Mouse (Mus musculus) midbrain, embryonic 13.5 days (tissue): ENCODE results near the gene Dok5. TPM values are rescaled to one million over a fixed set of nuclear protein-coding genes. Genes with fewer than 3 reads are reported as not detected.

ENCODE experiments used
- ATAC-seq: fragments of 200-750 bp; cut with Nextera tagmentation; 2 replicates; pipeline ENCODE4 v1.8.0; 2017; ENCODE audit warnings: mild to moderate bottlenecking, moderate TSS enrichment, moderate library complexity
- H3K27ac ChIP-seq: fragments of 300-500 bp; sonication (generic); 2 replicates; pipeline ENCODE4 v1.5.1; 2015; ENCODE audit warnings: inconsistent platforms, mild to moderate bottlenecking, moderate library complexity
- H3K27me3 ChIP-seq: fragments of 300-500 bp; sonication (generic); 2 replicates; pipeline ENCODE4 v1.6.1; 2015; ENCODE audit warnings: mild to moderate bottlenecking, inconsistent platforms
- H3K36me3 ChIP-seq: fragments of 300-500 bp; sonication (generic); 2 replicates; pipeline ENCODE4 v1.6.1; 2015; ENCODE audit warnings: mild to moderate bottlenecking, inconsistent platforms
- H3K4me1 ChIP-seq: fragments of 300-500 bp; sonication (generic); replicated peaks from 2 replicates; pipeline ENCODE4 v1.6.1; 2015; ENCODE audit warnings: inconsistent platforms
- H3K4me2 ChIP-seq: fragments of 300-500 bp; sonication (generic); replicated peaks from 2 replicates; pipeline ENCODE4 v1.6.1; 2015; ENCODE audit warnings: moderate library complexity, mild to moderate bottlenecking, inconsistent platforms
- H3K4me3 ChIP-seq: fragments of 300-500 bp; sonication (generic); replicated peaks from 2 replicates; pipeline ENCODE4 v1.5.1; 2015; ENCODE audit warnings: mild to moderate bottlenecking, inconsistent platforms
- H3K9ac ChIP-seq: fragments of 300-500 bp; sonication (generic); replicated peaks from 2 replicates; pipeline ENCODE4 v1.6.1; 2015; ENCODE audit warnings: mild to moderate bottlenecking, inconsistent platforms
- H3K9me3 ChIP-seq: fragments of 300-500 bp; sonication (generic); 2 replicates; pipeline ENCODE4 v1.6.1; 2016; ENCODE audit warnings: mild to moderate bottlenecking, inconsistent platforms
- WGBS: fragments of 180-500 bp; shearing (Covaris S2); methylation state at CpG from one replicate; pipeline ENCODE4 v1.1.7; 2015; 5-methylcytosine and 5-hydroxymethylcytosine counted together
- polyA plus RNA-seq: library from polyadenylated mRNA; unstranded; fragments of >200 nt; fragmentation: Nextera tagmentation; extraction: Ambion mirVana; gene quantifications from 2 replicates; pipeline ENCODE4 v1.2.1, GENCODE M21; 2015

Dok5 gene
- polyA plus RNA-seq, 1 experiment from 2014 or later, result 41.1 TPM

- Histone ChIP-seq H3K9ac (no peak overlapping the region), H3K4me2 (no peak overlapping the region), H3K27me3 (no peaks in the 10 kb centered on the region), H3K9me3 (no peaks in the 10 kb centered on the region; the same call in 1 of the 2 replicates), H3K36me3 (no peaks in the 10 kb centered on the region), H3K4me3 (no peak overlapping the region), H3K27ac (no peak overlapping the region), H3K4me1 (peaks cover 10% of the 10 kb centered on the region)
- 84% methylated on average over 10 of the region's 10 CpGs for WGBS
- no peak for ATAC-seq
These were observed 113.9 kb downstream of the Dok5 start for GRCm38 (mm10) chr2:170845511-170845910.

- no peaks in the 10 kb centered on the region for H3K36me3 ChIP-seq
- H3K27me3 ChIP-seq, result no peaks in the 10 kb centered on the region
- no peak overlapping the region for H3K4me3 ChIP-seq
- H3K4me2 ChIP-seq, result no peak overlapping the region
- no peak overlapping the region for H3K27ac ChIP-seq
- no peak overlapping the region for H3K9ac ChIP-seq
- H3K4me1 ChIP-seq, result peaks cover 5% of the 10 kb centered on the region
- 97% methylated on average over 4 of the region's 4 CpGs for WGBS
- no peak for ATAC-seq
- H3K9me3 ChIP-seq, result no peaks in the 10 kb centered on the region; the same call in 1 of the 2 replicates
These were observed 118.5 kb downstream of the Dok5 start for GRCm38 (mm10) chr2:170850058-170850457.

DNA sequence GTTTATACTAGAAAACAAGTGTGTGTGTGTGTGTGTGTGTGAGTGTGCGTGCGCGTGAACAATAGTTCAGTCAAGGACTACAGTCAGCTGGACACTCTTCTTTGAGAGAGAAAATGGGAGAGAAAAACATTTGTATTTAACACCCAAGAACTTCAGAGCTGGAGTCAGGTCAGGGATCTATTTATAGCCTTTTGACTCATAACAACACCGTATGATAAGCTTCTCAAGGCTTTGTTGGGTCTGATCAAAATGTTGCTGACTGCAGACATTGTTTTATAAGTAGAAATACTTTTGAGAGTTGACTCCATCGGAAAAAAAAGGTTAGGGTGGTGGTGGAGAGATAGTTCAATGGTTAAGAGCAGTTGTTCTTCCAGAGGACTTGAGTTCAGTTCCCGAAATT is 120.7 kb downstream of the Dok5 start:
- Histone ChIP-seq H3K27ac (no peak overlapping the region), H3K4me2 (no peak overlapping the region), H3K36me3 (no peaks in the 10 kb centered on the region), H3K4me3 (no peak overlapping the region), H3K9ac (no peak overlapping the region), H3K9me3 (no peaks in the 10 kb centered on the region; the same call in 1 of the 2 replicates), H3K4me1 (peaks cover 9% of the 10 kb centered on the region), H3K27me3 (no peaks in the 10 kb centered on the region)
- 93% methylated on average over 6 of the region's 6 CpGs for WGBS
- no peak for ATAC-seq

DNA sequence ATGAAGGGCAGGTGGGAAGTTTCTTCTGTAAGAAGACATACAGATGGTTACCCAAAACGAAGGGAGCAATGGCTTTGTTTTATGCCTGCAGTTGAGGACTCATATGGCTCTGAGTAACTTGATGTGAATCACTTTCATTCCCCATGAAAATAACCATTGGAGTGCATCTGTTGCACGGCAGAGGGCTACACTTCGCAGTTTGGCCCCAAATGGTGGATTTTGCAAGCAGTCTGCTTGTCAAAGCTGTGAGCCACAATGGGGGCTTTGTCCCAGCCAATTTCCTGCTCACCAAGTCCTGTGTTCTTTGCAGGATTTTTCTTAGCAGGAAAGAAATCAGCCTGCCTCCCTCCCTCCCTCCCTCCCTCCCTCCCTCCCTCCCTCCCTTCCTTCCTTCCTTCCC is 123.6 kb downstream of the Dok5 start:
- Histone ChIP-seq H3K4me2 (no peak overlapping the region), H3K4me1 (peaks cover 11% of the 10 kb centered on the region), H3K9me3 (no peaks in the 10 kb centered on the region), H3K36me3 (no peaks in the 10 kb centered on the region), H3K4me3 (no peak overlapping the region), H3K27me3 (no peaks in the 10 kb centered on the region), H3K27ac (no peak overlapping the region), H3K9ac (no peak overlapping the region)
- no peak for ATAC-seq
- WGBS, result 36% methylated on average over 3 of the region's 3 CpGs

DNA sequence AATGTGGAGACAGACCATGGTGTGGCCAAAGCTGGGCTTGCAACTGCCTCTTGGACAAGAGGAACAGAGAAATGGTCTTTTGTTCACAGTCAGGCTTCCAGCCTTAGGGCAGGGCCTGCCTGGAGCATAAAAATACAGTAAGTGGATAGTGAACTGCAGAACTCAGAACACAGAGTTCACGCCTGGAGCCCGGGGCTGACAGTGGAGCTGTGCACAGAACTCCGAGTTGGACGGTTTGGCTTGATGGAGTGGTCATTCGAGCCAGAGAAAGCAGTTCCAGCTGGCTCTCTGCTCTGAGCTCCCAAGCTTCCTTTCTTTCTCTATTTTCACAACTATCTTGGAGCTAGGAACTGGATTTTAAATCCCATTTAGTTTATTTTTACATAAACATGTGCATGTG is 124.5 kb downstream of the Dok5 start:
- H3K9me3 ChIP-seq, result no peaks in the 10 kb centered on the region
- H3K27ac ChIP-seq, result 0 out of 2 replicates have a peak overlapping the region, but pooled peaks have one; percentile 8
- H3K4me3 ChIP-seq, result no peak overlapping the region
- peaks cover 11% of the 10 kb centered on the region for H3K4me1 ChIP-seq
- no peaks in the 10 kb centered on the region for H3K36me3 ChIP-seq
- no peaks in the 10 kb centered on the region for H3K27me3 ChIP-seq
- ATAC-seq, result no peak
- H3K9ac ChIP-seq, result no peak overlapping the region
- H3K4me2 ChIP-seq, result no peak overlapping the region
- WGBS, result 86% methylated on average over 5 of the region's 5 CpGs

DNA sequence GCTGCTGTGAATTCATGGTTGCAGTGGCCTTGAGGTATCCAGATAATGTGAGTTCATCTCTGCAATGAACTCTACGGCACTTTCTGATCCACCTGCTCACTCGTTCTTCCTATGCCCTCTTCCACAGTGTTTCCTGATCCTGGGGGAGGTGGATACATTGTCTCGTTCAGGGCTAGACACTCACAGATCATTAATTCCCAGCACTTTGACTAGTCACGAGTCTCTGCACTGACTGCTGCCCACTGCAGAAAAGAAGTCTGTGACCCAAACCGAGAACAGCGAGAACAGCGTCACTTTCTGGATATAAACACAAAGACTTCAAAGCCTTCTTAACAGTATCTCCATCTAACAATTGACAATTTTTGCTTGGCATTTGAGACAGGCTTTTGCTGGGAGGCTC is 125.9 kb downstream of the Dok5 start:
- no peak for ATAC-seq
- no peak overlapping the region for H3K9ac ChIP-seq
- H3K4me3 ChIP-seq, result no peak overlapping the region
- H3K27me3 ChIP-seq, result no peaks in the 10 kb centered on the region
- peaks cover 11% of the 10 kb centered on the region for H3K4me1 ChIP-seq
- 38% methylated on average over 7 of the region's 7 CpGs for WGBS
- H3K36me3 ChIP-seq, result no peaks in the 10 kb centered on the region
- no peaks in the 10 kb centered on the region for H3K9me3 ChIP-seq
- H3K27ac ChIP-seq, result no peak overlapping the region
- no peak overlapping the region for H3K4me2 ChIP-seq

GRCm38 (mm10) chr2:170858640-170859039 is 127.0 kb downstream of the Dok5 start:
- no peaks in the 10 kb centered on the region for H3K9me3 ChIP-seq
- no peak overlapping the region for H3K4me3 ChIP-seq
- no peak overlapping the region for H3K27ac ChIP-seq
- H3K9ac ChIP-seq, result no peak overlapping the region
- H3K4me2 ChIP-seq, result no peak overlapping the region
- WGBS, result 29% methylated on average over 3 of the region's 3 CpGs
- H3K36me3 ChIP-seq, result no peaks in the 10 kb centered on the region
- H3K4me1 ChIP-seq, result peaks cover 11% of the 10 kb centered on the region
- no peak for ATAC-seq
- H3K27me3 ChIP-seq, result no peaks in the 10 kb centered on the region

DNA sequence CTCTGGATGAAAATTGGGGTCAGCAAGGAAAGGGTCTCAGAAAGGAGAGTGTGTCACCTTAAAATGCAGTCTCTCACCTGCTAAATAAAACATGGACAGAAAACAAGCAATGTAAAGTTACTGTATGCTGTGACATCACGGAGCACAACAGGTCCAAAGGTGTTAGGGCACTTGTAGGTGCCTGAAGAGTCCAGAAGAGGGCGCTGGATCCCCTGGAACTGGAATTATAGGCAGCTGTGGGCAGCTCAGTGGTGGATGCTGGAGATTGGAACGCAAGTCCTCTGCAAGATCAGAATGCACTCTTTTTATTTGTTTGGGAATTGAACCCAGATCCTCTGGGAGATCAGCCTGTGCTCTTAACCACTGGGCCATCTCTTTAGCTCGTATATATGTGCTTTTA is 129.0 kb downstream of the Dok5 start:
- Histone ChIP-seq H3K9ac (no peak overlapping the region), H3K36me3 (no peaks in the 10 kb centered on the region), H3K9me3 (no peaks in the 10 kb centered on the region), H3K27me3 (no peaks in the 10 kb centered on the region), H3K4me2 (no peak overlapping the region), H3K4me1 (peaks cover 11% of the 10 kb centered on the region), H3K27ac (no peak overlapping the region), H3K4me3 (no peak overlapping the region)
- ATAC-seq, result no peak
- 68% methylated on average over 4 of the region's 4 CpGs for WGBS

DNA sequence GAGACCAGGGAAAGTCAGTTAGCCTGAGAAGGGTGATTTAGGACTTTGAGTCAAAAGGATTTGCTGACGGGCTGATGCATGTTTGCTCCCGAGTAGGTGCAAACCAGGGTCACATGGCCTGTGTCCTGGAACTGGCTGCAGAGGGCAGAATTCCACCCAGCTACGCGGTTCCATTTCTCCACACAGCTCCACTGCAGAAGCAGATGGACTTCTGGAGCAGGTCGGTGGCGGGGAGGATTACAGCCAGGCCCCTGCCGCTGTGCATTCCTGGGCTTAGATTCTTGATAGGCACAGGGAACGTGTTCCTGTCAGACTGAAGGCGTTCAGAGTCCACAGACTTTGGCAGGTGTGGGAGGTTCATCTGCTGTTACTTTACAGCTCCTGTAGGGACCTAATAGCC is 131.2 kb downstream of the Dok5 start:
- ATAC-seq, result no peak
- Histone ChIP-seq H3K4me2 (no peak overlapping the region), H3K27me3 (no peaks in the 10 kb centered on the region), H3K9ac (no peak overlapping the region), H3K9me3 (no peaks in the 10 kb centered on the region), H3K36me3 (no peaks in the 10 kb centered on the region), H3K4me1 (peaks cover 7% of the 10 kb centered on the region), H3K4me3 (no peak overlapping the region), H3K27ac (no peak overlapping the region)
- whole genome bisulfite sequencing, result 79% methylated on average over 9 of the region's 9 CpGs

DNA sequence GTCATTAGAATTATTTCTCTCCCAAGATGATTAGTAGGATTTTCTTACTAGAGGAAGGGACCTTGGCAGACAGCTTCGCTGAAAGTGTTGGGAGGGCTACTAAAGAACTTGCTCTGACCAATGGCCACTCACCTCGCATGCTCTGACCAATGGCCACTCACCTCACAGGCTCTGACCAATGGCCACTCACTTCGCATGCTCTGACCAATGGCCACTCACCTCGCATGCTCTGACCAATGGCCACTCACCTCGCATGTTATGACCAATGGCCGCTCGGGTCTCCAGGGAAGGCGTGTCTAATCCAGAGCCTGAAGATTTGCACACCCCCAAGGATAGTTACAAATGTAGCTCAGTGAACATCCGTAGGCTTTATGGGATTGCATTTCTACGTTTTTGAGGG is 131.6 kb downstream of the Dok5 start:
- 94% methylated on average over 10 of the region's 10 CpGs for WGBS

GRCm38 (mm10) chr2:170864043-170864442 is 132.4 kb downstream of the Dok5 start:
- H3K27me3 ChIP-seq, result no peaks in the 10 kb centered on the region
- no peak overlapping the region for H3K4me3 ChIP-seq
- WGBS, result 94% methylated on average over 5 of the region's 5 CpGs
- H3K4me2 ChIP-seq, result no peak overlapping the region
- no peaks in the 10 kb centered on the region for H3K36me3 ChIP-seq
- no peak overlapping the region for H3K27ac ChIP-seq
- no peaks in the 10 kb centered on the region for H3K9me3 ChIP-seq
- ATAC-seq, result no peak
- H3K9ac ChIP-seq, result no peak overlapping the region
- H3K4me1 ChIP-seq, result peaks cover 1% of the 10 kb centered on the region; the same call in 1 of the 2 replicates

More for the DNA sequence above, 131.6 kb downstream of the Dok5 start:
- Histone ChIP-seq H3K36me3 (no peaks in the 10 kb centered on the region), H3K9me3 (no peaks in the 10 kb centered on the region), H3K27ac (no peak overlapping the region), H3K9ac (no peak overlapping the region), H3K27me3 (no peaks in the 10 kb centered on the region), H3K4me3 (no peak overlapping the region), H3K4me2 (no peak overlapping the region), H3K4me1 (peaks cover 7% of the 10 kb centered on the region)
- no peak for ATAC-seq

GRCm38 (mm10) chr2:170864820-170865219 is 133.2 kb downstream of the Dok5 start:
- no peak for ATAC-seq

DNA sequence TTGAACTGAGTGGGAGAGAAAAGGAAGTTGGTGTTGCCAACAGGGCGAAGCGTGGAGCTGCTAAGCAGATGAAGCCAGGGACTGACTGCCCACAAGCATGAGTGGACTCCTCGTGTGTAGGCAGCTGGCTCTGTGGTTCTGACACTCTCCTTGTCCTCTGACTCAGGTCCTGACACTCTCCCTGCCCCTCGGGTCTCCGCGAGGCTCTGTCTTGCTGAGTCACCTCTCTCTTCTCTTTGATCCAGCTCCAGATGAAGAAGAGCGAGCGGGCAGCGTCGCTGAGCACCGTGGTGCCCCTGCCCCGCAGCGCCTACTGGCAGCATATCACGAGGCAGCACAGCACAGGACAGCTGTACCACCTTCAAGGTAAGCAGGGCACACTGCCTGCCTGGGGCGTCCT is 139.0 kb downstream of the Dok5 start:
- Histone ChIP-seq H3K9ac (no peak overlapping the region), H3K4me3 (no peak overlapping the region), H3K36me3 (peaks cover 6% of the 10 kb centered on the region; the same call in 1 of the 2 replicates), H3K27me3 (no peaks in the 10 kb centered on the region), H3K4me2 (no peak overlapping the region), H3K4me1 (no peaks in the 10 kb centered on the region), H3K27ac (no peak overlapping the region), H3K9me3 (no peaks in the 10 kb centered on the region)
- 0 out of 2 replicates have a peak, but pooled peaks have one; percentile 27 for ATAC-seq
- WGBS, result 91% methylated on average over 15 of the region's 15 CpGs

More at GRCm38 (mm10) chr2:170864820-170865219, 133.2 kb downstream of the Dok5 start:
- no peak overlapping the region for H3K4me2 ChIP-seq
- 77% methylated on average over 6 of the region's 6 CpGs for WGBS
- no peak overlapping the region for H3K9ac ChIP-seq
- H3K36me3 ChIP-seq, result no peaks in the 10 kb centered on the region
- H3K27me3 ChIP-seq, result no peaks in the 10 kb centered on the region
- H3K27ac ChIP-seq, result no peak overlapping the region
- no peaks in the 10 kb centered on the region for H3K9me3 ChIP-seq
- H3K4me1 ChIP-seq, result no peaks in the 10 kb centered on the region
- no peak overlapping the region for H3K4me3 ChIP-seq
